In genomic region chr1:156615381-156616133, GRCm38 (mm10) we compare ENCODE assay signal across 7 mouse cellular contexts. TPM values are rescaled to one million over a fixed set of nuclear protein-coding genes. Genes with fewer than 3 reads are reported as not detected.
DNase-seq lines count a peak whose midpoint lies in the region; ATAC-seq and TF ChIP-seq lines count a peak whose summit lies in the region.

No protein-coding gene starts in this region.

- WGBS in hindbrain, postnatal 0 days = 25% methylated on average over 13 of the region's 13 CpGs
- 3% methylated on average over 13 of the region's 13 CpGs for WGBS in liver, embryonic 13.5 days (ENCODE audit: insufficient replicate concordance)
- 8% methylated on average over 13 of the region's 13 CpGs for WGBS in neural tube, embryonic 12.5 days

- no peak for TF ChIP-seq RAD21 in MEL (IDR thresholded peaks at IDR 0.05; ENCODE audit: low read depth, low read length)

- peak overlapping the region; percentile 31 to 37 for H3K4me3 ChIP-seq in MEL (ENCODE audit: control insufficient read depth in 1 of 2, insufficient read depth in 1 of 2, low read depth in 2 of 2, low read length in 2 of 2)
- H3K4me3 ChIP-seq in bone marrow macrophage, adult 2 months (ENCODE audit: insufficient read depth, low read length) = peak overlapping the region; percentile 73
- no peak overlapping the region for H3K4me3 ChIP-seq in hindbrain, postnatal 0 days (ENCODE audit: low read length)
- peak overlapping the region; percentile 62 for H3K4me3 ChIP-seq in liver, embryonic 13.5 days (replicated peaks)
- H3K4me3 ChIP-seq in neural tube, embryonic 12.5 days = no peak overlapping the region

- TF ChIP-seq CTCF in MEL (IDR thresholded peaks at IDR 0.05 in 2 of 3, conservative IDR thresholded peaks at IDR 0.05 in 1 of 3; ENCODE audit: control insufficient read depth in 1 of 3, insufficient read depth in 1 of 3, low read depth in 2 of 3, low read length in 3 of 3, poor library complexity in 1 of 3, severe bottlenecking in 1 of 3) = no peak
- no peak for TF ChIP-seq CTCF in bone marrow macrophage, adult 2 months (IDR thresholded peaks at IDR 0.05; ENCODE audit: low read depth, low read length)
- no peak; the same call in 1 of the 2 replicates for TF ChIP-seq CTCF in hindbrain, postnatal 0 days (IDR thresholded peaks at IDR 0.05; ENCODE audit: low read depth)

- H3K27me3 ChIP-seq in MEL (ENCODE audit: control insufficient read depth in 1 of 2, insufficient read depth in 2 of 2, low read length in 2 of 2) = no peaks in the 10 kb centered on the region
- H3K27me3 ChIP-seq in hindbrain, postnatal 0 days (ENCODE audit: insufficient read depth, low read length) = no peaks in the 10 kb centered on the region
- no peaks in the 10 kb centered on the region for H3K27me3 ChIP-seq in liver, embryonic 13.5 days
- no peaks in the 10 kb centered on the region for H3K27me3 ChIP-seq in neural tube, embryonic 12.5 days (replicated peaks)

- ATAC-seq in hindbrain, postnatal 0 days = peak; percentile 66
- peak; percentile 87 for ATAC-seq in liver, embryonic 13.5 days (ENCODE audit: low read depth)
- peak; percentile 65 for ATAC-seq in neural tube, embryonic 12.5 days (ENCODE audit: low FRiP score, low read depth)

- peak; percentile 21 to 48; a peak in 2 of 4 replicates for TF ChIP-seq EP300 in MEL (IDR thresholded peaks at IDR 0.05; ENCODE audit: low read depth in 1 of 2, low read length in 2 of 2)

- peak; percentile 90 for DNase-seq in MEL (ENCODE audit: low read depth, low spot score)
- peak; percentile 66 to 67 for DNase-seq in gastrocnemius, adult 8-10 months (ENCODE audit: low spot score in 2 of 2)
- DNase-seq in hindbrain, postnatal 0 days (ENCODE audit: low spot score) = peak; percentile 36
- DNase-seq in liver, embryonic 13.5 days = peak; percentile 57
- DNase-seq in thymus, postnatal 4 days = peak; percentile 78

- H3K9ac ChIP-seq in MEL (ENCODE audit: control insufficient read depth, low read depth, low read length, poor library complexity, severe bottlenecking) = peak overlapping the region; percentile 31
- H3K9ac ChIP-seq in hindbrain, postnatal 0 days (replicated peaks; ENCODE audit: low read length) = no peak overlapping the region
- peak overlapping the region; percentile 66 for H3K9ac ChIP-seq in liver, embryonic 13.5 days
- H3K9ac ChIP-seq in neural tube, embryonic 12.5 days = no peak overlapping the region

- H3K79me2 ChIP-seq in MEL (ENCODE audit: control insufficient read depth, insufficient read depth, low read length, poor library complexity) = peaks cover 14% of the 10 kb centered on the region

- H3K4me1 ChIP-seq in MEL (ENCODE audit: control insufficient read depth in 1 of 2, insufficient read depth in 2 of 2, low read length in 2 of 2) = peaks cover 7 to 21% of the 10 kb centered on the region in 2 experiments
- H3K4me1 ChIP-seq in bone marrow macrophage, adult 2 months (ENCODE audit: control insufficient read depth, insufficient read depth, low read length) = peaks cover 29% of the 10 kb centered on the region
- peaks cover 11% of the 10 kb centered on the region; the same call in 1 of the 2 replicates for H3K4me1 ChIP-seq in hindbrain, postnatal 0 days (ENCODE audit: insufficient read depth, low read length)
- peaks cover 68% of the 10 kb centered on the region for H3K4me1 ChIP-seq in liver, embryonic 13.5 days (replicated peaks)
- H3K4me1 ChIP-seq in neural tube, embryonic 12.5 days = peaks cover 44% of the 10 kb centered on the region

- no peaks in the 10 kb centered on the region for H3K9me3 ChIP-seq in MEL (replicated peaks; ENCODE audit: insufficient read depth, low read length)
- H3K9me3 ChIP-seq in hindbrain, postnatal 0 days (ENCODE audit: low read length) = no peaks in the 10 kb centered on the region
- no peaks in the 10 kb centered on the region for H3K9me3 ChIP-seq in liver, embryonic 13.5 days (replicated peaks)
- H3K9me3 ChIP-seq in neural tube, embryonic 12.5 days = no peaks in the 10 kb centered on the region

- H3K27ac ChIP-seq in MEL (ENCODE audit: control insufficient read depth, low read depth, low read length) = peak overlapping the region; percentile 82
- H3K27ac ChIP-seq in bone marrow macrophage, adult 2 months (ENCODE audit: insufficient read depth, low read depth, low read length) = peak overlapping the region; percentile 84
- no peak overlapping the region; the same call in 1 of the 2 replicates for H3K27ac ChIP-seq in hindbrain, postnatal 0 days
- peak overlapping the region; percentile 62 for H3K27ac ChIP-seq in liver, embryonic 13.5 days
- no peak overlapping the region; the same call in 1 of the 2 replicates for H3K27ac ChIP-seq in neural tube, embryonic 12.5 days

- TF ChIP-seq POLR2A in MEL (IDR thresholded peaks at IDR 0.05; ENCODE audit: control insufficient read depth in 1 of 2, insufficient read depth in 1 of 2, low read depth in 1 of 2, low read length in 2 of 2, poor library complexity in 1 of 2) = peak; percentile 27 to 48; a peak in 1 of 4 replicates
- TF ChIP-seq POLR2A in bone marrow macrophage, adult 2 months (IDR thresholded peaks at IDR 0.05; ENCODE audit: borderline replicate concordance, low read depth, low read length) = 0 out of 2 replicates have a peak, but pooled peaks have one; percentile 47

- H3K4me2 ChIP-seq in hindbrain, postnatal 0 days (ENCODE audit: low read depth, low read length) = peak overlapping the region; percentile 11; the same call in 1 of the 2 replicates
- peak overlapping the region; percentile 87 for H3K4me2 ChIP-seq in liver, embryonic 13.5 days
- H3K4me2 ChIP-seq in neural tube, embryonic 12.5 days (replicated peaks) = peak overlapping the region; percentile 48

- peaks cover 0 to 17% of the 10 kb centered on the region in 2 experiments; a peak in 2 of 4 replicates for H3K36me3 ChIP-seq in MEL (ENCODE audit: control insufficient read depth in 1 of 2, insufficient read depth in 2 of 2, low read length in 2 of 2)
- H3K36me3 ChIP-seq in hindbrain, postnatal 0 days (ENCODE audit: insufficient read depth, low read length) = no peaks in the 10 kb centered on the region
- H3K36me3 ChIP-seq in liver, embryonic 13.5 days = no peaks in the 10 kb centered on the region
- no peaks in the 10 kb centered on the region for H3K36me3 ChIP-seq in neural tube, embryonic 12.5 days

TF ChIP-seq in MEL, 35 proteins besides CTCF, POLR2A, EP300 and RAD21 (continues in another document):
- TF ChIP-seq USF2 (IDR thresholded peaks at IDR 0.05; ENCODE audit: borderline replicate concordance in 1 of 2, insufficient read depth in 1 of 2, low read depth in 1 of 2, low read length in 2 of 2) = no peak
- no peak for TF ChIP-seq MAFK (IDR thresholded peaks at IDR 0.05; ENCODE audit: borderline replicate concordance, low read depth, low read length)
- no peak for TF ChIP-seq E2F4 (IDR thresholded peaks at IDR 0.05; ENCODE audit: borderline replicate concordance, low read depth, low read length)
- no peak for TF ChIP-seq MAZ (IDR thresholded peaks at IDR 0.05; ENCODE audit: low read depth, low read length)
- no peak for TF ChIP-seq GABPA (IDR thresholded peaks at IDR 0.05; ENCODE audit: low read depth, low read length)
- no peak for TF ChIP-seq ZMIZ1 (IDR thresholded peaks at IDR 0.05; ENCODE audit: low read depth, low read length)
- TF ChIP-seq ELF1 (IDR thresholded peaks at IDR 0.05; ENCODE audit: low read depth, low read length) = no peak
- TF ChIP-seq TAL1 (IDR thresholded peaks at IDR 0.05; ENCODE audit: low read length) = no peak
- peak; percentile 49; the same call in 1 of the 2 replicates for TF ChIP-seq ETS1 (IDR thresholded peaks at IDR 0.05; ENCODE audit: low read depth, low read length)
- TF ChIP-seq SMC3 (IDR thresholded peaks at IDR 0.05; ENCODE audit: low read depth, low read length) = no peak
- no peak for TF ChIP-seq CHD1 (IDR thresholded peaks at IDR 0.05; ENCODE audit: low read depth, low read length)
- no peak for TF ChIP-seq ZKSCAN1 (IDR thresholded peaks at IDR 0.05; ENCODE audit: low read depth, low read length)
- TF ChIP-seq NRF1 (IDR thresholded peaks at IDR 0.05; ENCODE audit: insufficient read depth, low read depth, low read length, poor library complexity, severe bottlenecking) = no peak
- peak; percentile 73; the same call in 1 of the 2 replicates for TF ChIP-seq SIN3A (IDR thresholded peaks at IDR 0.05; ENCODE audit: low read length)
- TF ChIP-seq POLR2AphosphoS5 (IDR thresholded peaks at IDR 0.05; ENCODE audit: borderline replicate concordance, low read depth, low read length) = no peak
- TF ChIP-seq HCFC1 (IDR thresholded peaks at IDR 0.05; ENCODE audit: low read depth, low read length) = no peak
- TF ChIP-seq RCOR1 (IDR thresholded peaks at IDR 0.05; ENCODE audit: low read depth, low read length) = no peak
- 0 out of 2 replicates have a peak, but pooled peaks have one; percentile 13 for TF ChIP-seq TCF12 (IDR thresholded peaks at IDR 0.05; ENCODE audit: low read depth, low read length)
- TF ChIP-seq GATA1 (IDR thresholded peaks at IDR 0.05; ENCODE audit: low read depth, low read length) = peak; percentile 14; the same call in 1 of the 2 replicates

RNA-seq across cellular contexts. Expression of gene Abl2, which starts 57.0 kb away (rescaled TPM):
- 13.8 and 16.0 TPM in 2 replicates for total RNA-seq in MEL (2012; rRNA removed)
- 10 to 100 TPM in 1 of 2 experiments, not detected in 1; 17.5 TPM for polyA plus RNA-seq in MEL (2012; ENCODE audit: insufficient read depth in 1 of 2, insufficient read length in 2 of 2, low read depth in 1 of 2, low replicate concordance in 2 of 2, missing spikeins in 1 of 2)
- polyA plus RNA-seq in bone marrow macrophage, adult 2 months (2012; ENCODE audit: insufficient read depth, insufficient read length, missing spikeins) = 13.4 and 16.3 TPM in 2 replicates
- 10 to 100 TPM; 20.6 to 27.5 (median 24.7) TPM for total RNA-seq in gastrocnemius, adult 8-10 months (2022)
- 27.1 and 32.9 TPM in 2 replicates for total RNA-seq in hindbrain, postnatal 0 days (2014; rRNA removed)
- 4.4 and 4.5 TPM in 2 replicates for polyA plus RNA-seq in hindbrain, postnatal 0 days (2015; fragmentation: Nextera tagmentation; extraction: Ambion mirVana)
- 1.3 and 1.5 TPM in 2 replicates for polyA plus RNA-seq in liver, embryonic 13.5 days (2015; fragmentation: Nextera tagmentation; extraction: Ambion mirVana)
- polyA plus RNA-seq in neural tube, embryonic 12.5 days (2016; fragmentation: Nextera tagmentation; extraction: Ambion mirVana) = 6.3 and 6.5 TPM in 2 replicates

RNA-seq across cellular contexts. Expression of gene Tor3a, which starts 58.6 kb away (rescaled TPM):
- total RNA-seq in MEL (2012; rRNA removed) = 6.7 and 7.1 TPM in 2 replicates
- 1 to 10 TPM in 1 of 2 experiments, not detected in 1; 9.4 TPM for polyA plus RNA-seq in MEL (2012; ENCODE audit: insufficient read depth in 1 of 2, insufficient read length in 2 of 2, low read depth in 1 of 2, low replicate concordance in 2 of 2, missing spikeins in 1 of 2)
- 68.8 and 79.4 TPM in 2 replicates for polyA plus RNA-seq in bone marrow macrophage, adult 2 months (2012; ENCODE audit: insufficient read depth, insufficient read length, missing spikeins)
- total RNA-seq in gastrocnemius, adult 8-10 months (2022) = 1 to 10 TPM; 2.5 to 5.3 (median 4.2) TPM
- total RNA-seq in hindbrain, postnatal 0 days (2014; rRNA removed) = 2.4 and 5.6 TPM in 2 replicates
- polyA plus RNA-seq in hindbrain, postnatal 0 days (2015; fragmentation: Nextera tagmentation; extraction: Ambion mirVana) = 3.0 and 4.3 TPM in 2 replicates
- 3.4 and 4.6 TPM in 2 replicates for polyA plus RNA-seq in liver, embryonic 13.5 days (2015; fragmentation: Nextera tagmentation; extraction: Ambion mirVana)
- polyA plus RNA-seq in neural tube, embryonic 12.5 days (2016; fragmentation: Nextera tagmentation; extraction: Ambion mirVana) = 3.3 TPM in 2 replicates

Comparison
In these comparisons a context has a peak if more than half of its experiments do, and no peak if none do; other contexts are left out.
1. DNase-seq: peak in every context shown above with its lines; median percentile 90 in MEL; 78 in thymus, postnatal 4 days; 66 in gastrocnemius, adult 8-10 months; 57 in liver, embryonic 13.5 days; 36 in hindbrain, postnatal 0 days.
2. H3K27ac ChIP-seq: peak in MEL (single experiment), bone marrow macrophage, adult 2 months (single experiment) and liver, embryonic 13.5 days (single experiment); none in hindbrain, postnatal 0 days (single experiment) and neural tube, embryonic 12.5 days (single experiment).
3. H3K4me3 ChIP-seq: peak in MEL (2 of 2), bone marrow macrophage, adult 2 months (single experiment) and liver, embryonic 13.5 days (single experiment); none in hindbrain, postnatal 0 days (single experiment) and neural tube, embryonic 12.5 days (single experiment).
4. H3K9ac ChIP-seq: peak in MEL (single experiment) and liver, embryonic 13.5 days (single experiment); none in hindbrain, postnatal 0 days (single experiment) and neural tube, embryonic 12.5 days (single experiment).
5. H3K4me2 ChIP-seq: peak in every context shown above with its lines; median percentile 87 in liver, embryonic 13.5 days; 48 in neural tube, embryonic 12.5 days; 11 in hindbrain, postnatal 0 days.
6. Peak in every context shown above with its lines, with median percentiles within 50 percentile points of each other: ATAC-seq.